Mouse (Mus musculus) midbrain, embryonic 15.5 days (tissue): ENCODE data around the gene Lnp1. TPM values are rescaled to one million over a fixed set of nuclear protein-coding genes. Genes with fewer than 3 reads are reported as not detected.
"Not testable (repeated sequence)": the region's sequence is repeated elsewhere in the genome, so short reads cannot be mapped to it uniquely, and the experiment has no call there.

ENCODE experiments used
- ATAC-seq: fragments of 200-750 bp; cut with Nextera tagmentation; replicated peaks from 2 replicates; pipeline ENCODE4 v1.8.0; 2017; ENCODE audit warnings: moderate TSS enrichment
- H3K27ac ChIP-seq: fragments of 300-500 bp; sonication (generic); 2 replicates; pipeline ENCODE4 v1.5.1; 2015; ENCODE audit warnings: mild to moderate bottlenecking, inconsistent platforms
- H3K27me3 ChIP-seq: fragments of 300-500 bp; sonication (generic); replicated peaks from 2 replicates; pipeline ENCODE4 v1.6.1; 2015; ENCODE audit warnings: inconsistent platforms
- H3K36me3 ChIP-seq: fragments of 300-500 bp; sonication (generic); replicated peaks from 2 replicates; pipeline ENCODE4 v1.6.1; 2015; ENCODE audit warnings: inconsistent platforms
- H3K4me1 ChIP-seq: fragments of 300-500 bp; sonication (generic); 2 replicates; pipeline ENCODE4 v1.6.1; 2015; ENCODE audit warnings: inconsistent platforms
- H3K4me2 ChIP-seq: fragments of 300-500 bp; sonication (generic); 2 replicates; pipeline ENCODE4 v1.6.1; 2015; ENCODE audit warnings: inconsistent platforms, mild to moderate bottlenecking, moderate library complexity
- H3K4me3 ChIP-seq: fragments of 300-500 bp; sonication (generic); 2 replicates; pipeline ENCODE4 v1.5.1; 2015; ENCODE audit warnings: mild to moderate bottlenecking, inconsistent platforms
- H3K9ac ChIP-seq: fragments of 300-500 bp; sonication (generic); 2 replicates; pipeline ENCODE4 v1.6.1; 2015; ENCODE audit warnings: mild to moderate bottlenecking, inconsistent platforms
- H3K9me3 ChIP-seq: fragments of 300-500 bp; sonication (generic); 2 replicates; pipeline ENCODE4 v1.6.1; 2016; ENCODE audit warnings: inconsistent platforms
- WGBS: fragments of 180-500 bp; shearing (Covaris S2); methylation state at CpG from one replicate; pipeline ENCODE4 v1.1.7; 2015; ENCODE audit warnings: mixed read lengths; 5-methylcytosine and 5-hydroxymethylcytosine counted together
- polyA plus RNA-seq: library from polyadenylated mRNA; unstranded; fragments of >200 nt; fragmentation: Nextera tagmentation; extraction: Ambion mirVana; gene quantifications from 2 replicates; pipeline ENCODE4 v1.2.1, GENCODE M21; 2015

The Lnp1 gene
- 0.36 TPM in 1 of 2 replicates, not detected in the other for polyA plus RNA-seq

GRCm38 (mm10) chr16:56928023-56928422 lies at the start of gene Lnp1:
Lnp1 (minus strand) TSS chr16:56928061.
- H3K36me3 ChIP-seq: no peaks in the 10 kb centered on the region
- WGBS: 40% methylated on average over 3 of the region's 3 CpGs
- ATAC-seq: peak; percentile 84

GRCm38 (mm10) chr16:56974646-56975045 lies 46.8 kb upstream of the Lnp1 start:
- no peak overlapping the region for H3K4me3 ChIP-seq
- H3K27me3 ChIP-seq: no peaks in the 10 kb centered on the region
- H3K9me3 ChIP-seq: no peaks in the 10 kb centered on the region
- WGBS: 79% methylated on average over 3 of the region's 3 CpGs
- H3K27ac ChIP-seq: no peak overlapping the region
- no peaks in the 10 kb centered on the region for H3K36me3 ChIP-seq
- no peak overlapping the region for H3K4me2 ChIP-seq
- no peak for ATAC-seq
- no peaks in the 10 kb centered on the region for H3K4me1 ChIP-seq
- H3K9ac ChIP-seq: no peak overlapping the region

More at GRCm38 (mm10) chr16:56928023-56928422, at the start of gene Lnp1:
- Histone ChIP-seq H3K27ac (no peak within 1 kb of the TSS), H3K27me3 (no peaks in the 10 kb centered on the region), H3K4me1 (peaks cover 2% of the 10 kb centered on the region; the same call in 1 of the 2 replicates), H3K9ac (no peak within 1 kb of the TSS), H3K4me2 (no peak within 1 kb of the TSS), H3K4me3 (no peak within 1 kb of the TSS), H3K9me3 (no peaks in the 10 kb centered on the region)

DNA sequence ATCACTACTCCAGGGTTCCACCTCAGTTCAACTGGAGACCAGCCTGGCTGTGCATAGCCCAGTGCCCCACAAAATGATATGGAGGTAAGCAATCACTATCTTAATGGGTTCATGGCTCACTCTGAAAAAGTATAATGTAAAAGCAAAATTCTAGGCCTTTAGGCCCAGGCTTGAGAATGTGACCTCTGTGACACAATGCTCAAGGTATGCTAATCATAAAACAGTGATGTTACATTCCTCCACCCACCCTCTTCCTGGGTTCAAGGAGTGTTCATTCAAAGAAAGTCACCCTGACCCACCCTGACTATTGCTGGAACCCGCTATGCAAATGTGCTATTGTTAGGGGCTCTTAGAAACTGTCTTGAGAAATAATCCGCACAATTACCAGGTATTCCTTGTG lies 30.4 kb upstream of the Lnp1 start:
- ATAC-seq, H3K9me3 ChIP-seq, H3K27ac ChIP-seq: not testable (repeated sequence)

GRCm38 (mm10) chr16:56949085-56949484 lies 21.2 kb upstream of the Lnp1 start:
- Histone ChIP-seq H3K9ac (no peak overlapping the region), H3K9me3 (no peaks in the 10 kb centered on the region), H3K4me1 (no peaks in the 10 kb centered on the region), H3K4me3 (no peak overlapping the region), H3K36me3 (no peaks in the 10 kb centered on the region), H3K4me2 (no peak overlapping the region), H3K27me3 (no peaks in the 10 kb centered on the region), H3K27ac (no peak overlapping the region)
- WGBS: 95% methylated on average over 5 of the region's 5 CpGs
- no peak for ATAC-seq

More for the DNA sequence above, 30.4 kb upstream of the Lnp1 start:
- not testable (repeated sequence) for H3K27me3 ChIP-seq, H3K36me3 ChIP-seq, H3K4me1 ChIP-seq, H3K4me3 ChIP-seq, H3K9ac ChIP-seq, H3K4me2 ChIP-seq
- 97% methylated on average over 2 of the region's 2 CpGs for WGBS

DNA sequence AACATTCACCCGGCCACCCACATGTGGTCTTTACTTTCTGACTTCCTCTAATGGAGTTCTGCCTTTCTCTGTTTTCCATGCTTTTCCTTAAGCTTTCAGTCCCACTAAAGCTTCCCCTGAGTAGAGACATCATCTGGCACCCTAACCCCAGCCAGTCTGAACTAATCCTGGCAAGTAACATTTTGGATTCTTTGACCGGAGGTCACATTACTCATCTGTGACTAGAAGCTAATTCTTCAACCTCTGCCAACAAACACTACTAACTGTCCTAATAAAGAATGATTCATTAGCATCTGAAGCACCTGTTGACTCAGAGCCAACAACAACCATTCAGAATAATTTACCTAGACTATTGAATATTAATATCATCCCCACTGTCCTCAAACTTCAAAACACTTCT lies 14.5 kb upstream of the Lnp1 start:
- WGBS: 94% methylated on average over 2 of the region's 2 CpGs
- Histone ChIP-seq H3K36me3 (no peaks in the 10 kb centered on the region), H3K9me3 (no peaks in the 10 kb centered on the region), H3K4me1 (no peaks in the 10 kb centered on the region), H3K4me2 (no peak overlapping the region), H3K27ac (no peak overlapping the region), H3K9ac (no peak overlapping the region), H3K4me3 (no peak overlapping the region), H3K27me3 (no peaks in the 10 kb centered on the region)
- no peak for ATAC-seq

DNA sequence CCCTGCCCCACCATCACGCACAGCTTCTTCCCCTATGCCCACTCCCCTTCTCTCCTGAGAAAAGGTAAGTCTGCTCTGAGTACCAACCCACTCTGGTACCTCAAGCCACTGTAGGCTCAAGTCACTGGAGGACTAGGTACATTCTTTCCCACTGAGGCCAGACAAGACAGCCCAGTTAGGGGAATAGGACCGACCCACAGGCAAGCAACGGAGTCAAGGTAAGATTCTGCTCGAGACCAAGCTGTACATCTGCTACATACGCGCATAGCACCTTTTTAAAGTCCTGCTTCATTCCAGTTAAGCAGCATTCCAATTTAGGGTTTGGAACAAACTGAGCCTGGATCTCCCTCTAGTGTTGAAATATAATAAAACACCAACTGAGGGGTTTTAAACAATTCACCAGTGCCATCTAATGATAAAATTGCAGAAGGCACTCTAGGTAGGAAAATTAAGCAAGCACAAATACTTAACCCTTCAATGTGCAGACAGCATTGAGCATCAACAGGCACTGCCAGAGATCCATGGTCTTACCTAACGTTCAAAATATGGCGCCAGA lies 7.7 kb downstream of the Lnp1 start:
- no peaks in the 10 kb centered on the region for H3K36me3 ChIP-seq
- ATAC-seq: peak; percentile 91
- WGBS: 34% methylated on average over 8 of the region's 8 CpGs
- H3K27ac ChIP-seq: no peak overlapping the region
- no peak overlapping the region for H3K9ac ChIP-seq
- no peak overlapping the region for H3K4me2 ChIP-seq
- no peaks in the 10 kb centered on the region for H3K4me1 ChIP-seq
- H3K4me3 ChIP-seq: no peak overlapping the region
- H3K9me3 ChIP-seq: no peaks in the 10 kb centered on the region
- H3K27me3 ChIP-seq: no peaks in the 10 kb centered on the region

- no peaks in the 10 kb centered on the region for H3K9me3 ChIP-seq
- H3K9ac ChIP-seq: no peak overlapping the region
- 86% methylated on average over 7 of the region's 7 CpGs for WGBS
- no peak overlapping the region for H3K4me3 ChIP-seq
- H3K4me1 ChIP-seq: no peaks in the 10 kb centered on the region
- ATAC-seq: no peak
- no peaks in the 10 kb centered on the region for H3K36me3 ChIP-seq
- no peak overlapping the region for H3K27ac ChIP-seq
- H3K27me3 ChIP-seq: no peaks in the 10 kb centered on the region
- no peak overlapping the region for H3K4me2 ChIP-seq
Observed at GRCm38 (mm10) chr16:56917230-56917629, 10.6 kb downstream of the Lnp1 start.

- H3K4me2 ChIP-seq: no peak overlapping the region
- ATAC-seq: no peak
- H3K36me3 ChIP-seq: no peaks in the 10 kb centered on the region
- H3K4me1 ChIP-seq: no peaks in the 10 kb centered on the region
- H3K9me3 ChIP-seq: no peaks in the 10 kb centered on the region
- H3K27me3 ChIP-seq: no peaks in the 10 kb centered on the region
- H3K9ac ChIP-seq: no peak overlapping the region
- WGBS: 56% methylated on average over 5 of the region's 5 CpGs
- H3K27ac ChIP-seq: no peak overlapping the region
- no peak overlapping the region for H3K4me3 ChIP-seq
Observed at GRCm38 (mm10) chr16:56908986-56909385, 18.9 kb downstream of the Lnp1 start.

DNA sequence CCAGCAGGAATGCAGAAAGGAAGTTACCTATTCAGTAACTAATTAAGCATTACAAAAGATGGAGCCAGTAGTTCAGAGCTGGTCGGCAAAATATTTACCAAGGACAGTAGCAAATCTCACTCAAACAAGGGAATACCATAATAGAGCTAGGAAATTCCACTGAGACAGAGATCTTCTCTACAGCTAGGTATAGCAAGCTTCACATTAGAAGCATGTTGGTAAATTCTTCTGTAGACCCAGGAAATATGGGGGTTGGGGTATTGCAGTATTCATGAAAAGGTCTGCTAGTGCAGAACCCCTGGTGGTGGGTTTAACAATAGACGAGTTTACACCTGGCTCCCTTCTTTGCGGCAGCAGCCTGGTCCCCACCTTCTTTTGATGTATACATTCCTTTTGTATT lies 25.7 kb downstream of the Lnp1 start:
- not testable (repeated sequence) for H3K36me3 ChIP-seq, ATAC-seq, H3K27ac ChIP-seq, H3K9me3 ChIP-seq, H3K4me3 ChIP-seq, H3K4me2 ChIP-seq, H3K4me1 ChIP-seq, H3K9ac ChIP-seq, H3K27me3 ChIP-seq
- WGBS: 74% methylated on average over 3 of the region's 3 CpGs

GRCm38 (mm10) chr16:56891583-56891982 lies 36.3 kb downstream of the Lnp1 start:
- H3K4me1 ChIP-seq: no peaks in the 10 kb centered on the region
- no peak overlapping the region for H3K27ac ChIP-seq
- no peaks in the 10 kb centered on the region for H3K9me3 ChIP-seq
- no peak for ATAC-seq
- H3K27me3 ChIP-seq: no peaks in the 10 kb centered on the region
- no peak overlapping the region for H3K4me2 ChIP-seq
- no peak overlapping the region for H3K9ac ChIP-seq
- H3K4me3 ChIP-seq: no peak overlapping the region
- H3K36me3 ChIP-seq: no peaks in the 10 kb centered on the region
- 93% methylated on average over 5 of the region's 5 CpGs for WGBS

DNA sequence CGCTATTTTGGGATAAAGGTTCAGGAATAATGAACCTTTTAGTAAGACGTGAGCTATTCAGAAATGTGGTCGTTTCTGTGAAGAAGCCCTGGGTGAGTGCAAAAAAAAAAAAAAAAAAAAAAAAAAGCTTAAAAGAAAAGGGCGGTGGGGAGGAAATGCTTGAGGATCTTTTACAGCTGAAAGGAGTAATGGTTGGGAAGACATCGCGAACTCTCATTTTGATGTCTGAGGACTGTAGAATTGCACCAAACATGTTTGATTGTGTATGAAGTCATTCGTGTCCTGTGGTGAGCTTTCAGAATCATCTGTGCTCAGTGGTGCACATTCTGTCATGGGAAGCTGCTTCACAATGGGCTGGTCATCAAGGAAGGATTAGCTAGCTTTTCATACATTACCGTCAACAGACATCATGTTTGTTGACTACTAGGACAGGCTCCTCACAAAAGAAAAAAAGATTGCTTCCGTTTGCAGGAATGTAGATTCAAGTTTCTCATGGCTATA lies 41.2 kb downstream of the Lnp1 start:
- Histone ChIP-seq H3K27ac (no peak overlapping the region), H3K4me3 (peak overlapping the region; percentile 51), H3K9ac (no peak overlapping the region), H3K36me3 (no peaks in the 10 kb centered on the region), H3K4me1 (peaks cover 4% of the 10 kb centered on the region), H3K4me2 (peak overlapping the region; percentile 92), H3K9me3 (no peaks in the 10 kb centered on the region), H3K27me3 (no peaks in the 10 kb centered on the region)
- ATAC-seq: peak; percentile 51; the same call in 1 of the 2 replicates
- 16% methylated on average over 9 of the region's 9 CpGs for WGBS

GRCm38 (mm10) chr16:56885824-56886615 lies 41.8 kb downstream of the Lnp1 start, which contains the start of gene Tmem45a:
Tmem45a (minus strand) TSS chr16:56886166.
- Histone ChIP-seq H3K36me3 (no peaks in the 10 kb centered on the region), H3K9ac (peak within 1 kb of the TSS; percentile 32), H3K4me1 (peaks cover 4% of the 10 kb centered on the region), H3K27ac (no peak within 1 kb of the TSS), H3K27me3 (no peaks in the 10 kb centered on the region), H3K9me3 (no peaks in the 10 kb centered on the region), H3K4me3 (peak within 1 kb of the TSS; percentile 51), H3K4me2 (peak within 1 kb of the TSS; percentile 92)
- ATAC-seq: peak; percentile 99
- WGBS: 5% methylated on average over 25 of the region's 25 CpGs
